Mouse (Mus musculus): Measurements from ENCODE around the gene Uck2. TPM values are rescaled to one million over a fixed set of nuclear protein-coding genes. Genes with fewer than 3 reads are reported as not detected.
A peak's percentile ranks its signal among the peaks of the same experiment; 100 is the strongest.

Gene Uck2
- polyA plus RNA-seq, 1 experiment from 2014 or later, result 46.6 TPM

DNA sequence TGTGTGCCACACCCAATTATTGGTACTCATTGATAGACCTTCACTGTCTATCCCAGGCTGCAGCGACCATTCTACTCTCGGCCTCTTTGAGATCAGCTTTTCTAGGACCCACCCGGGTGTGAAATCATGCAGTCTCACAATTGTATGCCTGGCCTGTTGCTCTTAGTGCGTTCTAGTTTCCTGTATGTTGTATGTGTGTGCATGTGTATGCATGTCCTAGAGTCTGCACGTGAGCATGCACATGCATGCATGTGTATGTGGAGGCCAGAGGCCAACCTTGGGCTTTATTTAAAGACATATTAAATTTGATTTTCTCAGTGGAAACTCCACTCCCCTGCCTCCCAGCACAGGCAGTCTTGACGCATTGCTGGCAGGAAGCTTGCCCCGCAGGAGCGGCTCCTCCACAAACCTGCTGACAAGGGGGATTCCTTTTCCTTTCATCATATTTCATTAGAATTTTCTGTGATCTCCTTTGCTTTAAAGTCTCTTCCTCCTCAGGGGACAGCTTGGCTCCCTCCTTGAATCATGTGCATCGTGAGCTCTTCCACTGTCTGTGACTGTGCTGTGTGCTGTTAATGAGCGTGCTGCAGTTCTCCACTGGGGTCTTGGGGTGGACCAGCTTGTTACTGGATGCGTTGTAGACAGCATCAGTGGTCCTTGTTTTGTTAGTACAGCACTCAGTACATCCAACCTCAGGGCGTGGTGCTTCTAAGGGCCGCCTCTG, 10.7 kb upstream of the Uck2 start:
- Histone ChIP-seq H3K4me2 (no peak overlapping the region), H3K9ac (replicated peaks) (no peak overlapping the region), H3K27me3 (replicated peaks) (no peaks in the 10 kb centered on the region), H3K9me3 (replicated peaks) (no peaks in the 10 kb centered on the region), H3K4me3 (replicated peaks) (no peak overlapping the region), H3K27ac (replicated peaks) (no peak overlapping the region), H3K4me1 (no peaks in the 10 kb centered on the region), H3K36me3 (no peaks in the 10 kb centered on the region)
- 61% methylated on average over 13 of the region's 13 CpGs for WGBS
- no peak for ATAC-seq (ENCODE audit: low FRiP score)

DNA sequence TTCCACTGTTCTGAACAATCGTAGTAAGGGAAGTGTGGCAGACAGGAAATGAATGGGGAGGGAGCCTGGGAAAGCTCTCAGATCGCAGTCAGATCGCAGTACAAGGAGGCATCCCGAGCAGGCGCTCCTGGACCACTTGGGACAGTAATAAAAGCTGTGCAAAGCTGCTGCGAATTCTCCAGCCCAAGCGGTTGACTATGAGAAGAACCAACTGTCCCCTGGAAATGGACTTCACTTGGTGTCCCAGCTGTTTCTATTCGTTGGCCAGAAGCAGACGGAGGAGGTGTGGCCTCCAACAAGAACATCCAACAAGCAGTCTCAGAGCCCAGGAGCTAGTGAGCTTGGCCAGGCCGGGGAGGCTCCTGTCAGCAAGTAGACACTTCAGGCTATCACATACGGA, 7.3 kb upstream of the Uck2 start:
- Histone ChIP-seq H3K4me3 (replicated peaks) (no peak overlapping the region), H3K27me3 (replicated peaks) (no peaks in the 10 kb centered on the region), H3K27ac (replicated peaks) (no peak overlapping the region), H3K4me2 (no peak overlapping the region), H3K9me3 (replicated peaks) (no peaks in the 10 kb centered on the region), H3K9ac (replicated peaks) (no peak overlapping the region), H3K4me1 (peaks cover 14% of the 10 kb centered on the region), H3K36me3 (no peaks in the 10 kb centered on the region)
- WGBS, result 49% methylated on average over 11 of the region's 11 CpGs
- ATAC-seq (ENCODE audit: low FRiP score), result no peak

DNA sequence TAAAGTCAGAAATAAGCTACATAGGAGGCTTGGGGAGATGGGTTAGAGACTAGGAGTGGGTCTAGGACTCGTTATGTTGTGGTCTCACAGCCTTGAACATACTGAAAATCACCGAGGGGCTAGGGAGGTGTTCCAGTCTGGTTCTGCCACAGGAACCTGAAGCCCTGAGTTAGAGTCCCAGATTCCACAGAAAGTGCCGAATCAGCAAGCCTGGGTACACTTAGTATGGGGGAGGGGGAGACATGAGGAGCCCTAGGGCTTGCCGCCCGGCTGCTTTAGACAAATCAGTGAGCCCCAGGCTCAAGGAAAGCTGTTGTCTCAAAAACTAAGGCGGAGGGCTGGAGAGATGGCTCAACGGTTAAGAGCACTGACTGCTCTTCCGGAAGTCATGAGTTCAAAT, 6.5 kb upstream of the Uck2 start:
- Histone ChIP-seq H3K4me2 (no peak overlapping the region), H3K9me3 (replicated peaks) (no peaks in the 10 kb centered on the region), H3K36me3 (no peaks in the 10 kb centered on the region), H3K9ac (replicated peaks) (no peak overlapping the region), H3K27ac (replicated peaks) (no peak overlapping the region), H3K4me3 (replicated peaks) (no peak overlapping the region), H3K4me1 (peaks cover 14% of the 10 kb centered on the region), H3K27me3 (replicated peaks) (no peaks in the 10 kb centered on the region)
- 82% methylated on average over 8 of the region's 8 CpGs for WGBS
- ATAC-seq (ENCODE audit: low FRiP score), result no peak

DNA sequence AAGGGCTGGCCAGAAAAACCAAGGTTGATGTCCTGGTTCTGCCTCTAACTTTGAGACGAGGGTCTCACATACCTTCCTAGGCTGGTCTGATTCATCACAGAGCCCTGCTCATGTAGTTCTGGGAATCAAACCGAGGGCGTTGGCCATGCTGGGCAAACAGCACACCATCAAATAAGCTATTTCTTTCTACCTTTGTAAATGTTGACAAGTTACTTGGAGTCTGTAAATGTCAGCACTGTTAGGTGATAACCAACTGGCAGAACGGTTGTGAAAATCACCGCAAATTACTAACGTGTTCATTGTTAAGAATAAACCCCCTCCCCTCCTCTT, 5.1 kb upstream of the Uck2 start:
- Histone ChIP-seq H3K27me3 (replicated peaks) (no peaks in the 10 kb centered on the region), H3K9me3 (replicated peaks) (no peaks in the 10 kb centered on the region), H3K4me3 (replicated peaks) (no peak overlapping the region), H3K27ac (replicated peaks) (no peak overlapping the region), H3K4me2 (no peak overlapping the region), H3K9ac (replicated peaks) (no peak overlapping the region), H3K4me1 (peaks cover 20% of the 10 kb centered on the region), H3K36me3 (no peaks in the 10 kb centered on the region)
- ATAC-seq (ENCODE audit: low FRiP score), result no peak
- 32% methylated on average over 6 of the region's 6 CpGs for WGBS

DNA sequence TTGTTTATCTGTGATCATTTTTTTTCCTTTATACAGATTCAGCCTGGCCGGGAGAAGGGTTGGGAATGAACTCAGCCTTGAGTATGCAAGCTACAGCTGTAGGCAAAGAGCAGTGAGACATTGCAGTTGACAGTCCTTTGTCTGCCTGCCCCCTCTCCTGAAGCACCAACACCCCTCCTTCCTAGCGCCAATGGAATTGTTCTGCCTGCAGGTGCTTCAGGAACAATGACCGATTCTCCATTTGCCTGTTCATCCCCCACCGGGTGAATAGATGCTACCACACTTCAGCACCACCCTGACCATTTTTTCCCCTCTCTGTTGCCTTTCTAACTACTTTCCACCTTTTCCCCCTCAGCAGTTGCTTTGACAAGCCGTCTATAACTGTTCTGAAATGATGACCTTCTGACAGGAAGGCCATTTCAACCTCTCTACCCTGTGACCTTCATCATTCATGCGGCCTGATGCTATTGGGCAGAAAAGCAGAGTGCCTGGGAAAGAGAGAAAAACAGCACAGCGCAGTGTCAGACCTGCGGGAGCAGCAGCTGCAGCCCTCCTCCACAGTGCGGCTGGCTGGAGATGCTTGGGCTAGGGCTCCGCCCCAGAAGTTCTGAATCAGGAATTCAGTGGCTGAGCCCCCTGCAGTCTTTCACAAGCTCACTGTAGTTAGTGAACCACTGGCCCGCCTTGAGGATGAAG, 4.6 kb upstream of the Uck2 start:
- no peaks in the 10 kb centered on the region for H3K27me3 ChIP-seq (replicated peaks)
- no peak for ATAC-seq (ENCODE audit: low FRiP score)
- no peaks in the 10 kb centered on the region for H3K36me3 ChIP-seq
- peaks cover 20% of the 10 kb centered on the region for H3K4me1 ChIP-seq
- H3K27ac ChIP-seq (replicated peaks), result 0 out of 2 replicates have a peak overlapping the region, but pooled peaks have one; percentile 24
- H3K9me3 ChIP-seq (replicated peaks), result no peaks in the 10 kb centered on the region
- no peak overlapping the region for H3K4me3 ChIP-seq (replicated peaks)
- no peak overlapping the region for H3K4me2 ChIP-seq
- H3K9ac ChIP-seq (replicated peaks), result no peak overlapping the region
- 4% methylated on average over 11 of the region's 11 CpGs for WGBS

DNA sequence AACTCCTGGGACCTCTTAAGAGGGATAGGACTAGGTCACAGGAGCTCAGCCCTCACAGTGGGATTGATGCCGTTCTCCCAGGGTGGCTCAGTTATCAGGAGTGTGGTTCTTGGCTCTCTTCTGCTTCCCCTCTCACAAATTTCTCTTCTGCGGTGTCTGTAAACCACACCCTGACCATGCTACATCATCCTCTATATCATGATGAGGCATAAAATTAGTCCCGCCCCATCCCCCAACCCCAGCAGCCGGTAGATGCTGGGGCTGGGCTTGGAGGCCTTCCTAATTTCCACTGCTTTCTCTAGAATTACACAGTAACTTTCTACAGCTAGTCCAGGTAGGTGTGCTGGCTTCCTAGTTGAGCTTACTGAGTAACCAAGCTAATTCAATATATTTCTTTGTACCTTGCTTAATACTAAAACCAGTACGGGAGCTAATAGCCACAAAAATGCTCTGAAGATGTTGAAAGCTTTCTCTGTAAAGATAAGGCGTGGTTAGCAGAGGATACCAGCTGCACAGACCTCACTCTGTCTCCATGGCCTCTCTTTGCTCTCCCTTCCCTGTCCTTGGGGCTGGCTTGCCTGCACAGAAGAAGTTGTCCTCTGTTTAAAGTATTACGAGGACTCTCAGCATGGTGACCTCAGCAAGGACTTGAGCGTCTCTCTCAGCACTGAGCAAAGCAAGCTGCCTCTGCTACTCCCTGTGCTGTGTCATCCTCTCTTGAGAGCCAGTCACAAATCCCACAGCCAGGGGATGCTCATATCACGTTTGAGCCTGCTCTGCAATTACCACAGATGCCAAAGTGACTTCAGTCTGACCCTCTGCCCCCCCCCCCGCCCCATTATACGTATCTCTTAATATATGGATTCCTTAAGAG, 3.8 kb upstream of the Uck2 start:
- H3K9ac ChIP-seq (replicated peaks), result no peak overlapping the region
- H3K27me3 ChIP-seq (replicated peaks), result no peaks in the 10 kb centered on the region
- H3K4me1 ChIP-seq, result peaks cover 20% of the 10 kb centered on the region
- H3K9me3 ChIP-seq (replicated peaks), result no peaks in the 10 kb centered on the region
- no peak overlapping the region for H3K27ac ChIP-seq (replicated peaks)
- no peak overlapping the region for H3K4me3 ChIP-seq (replicated peaks)
- whole genome bisulfite sequencing, result 44% methylated on average over 11 of the region's 11 CpGs
- no peak overlapping the region for H3K4me2 ChIP-seq
- no peak for ATAC-seq (ENCODE audit: low FRiP score)
- H3K36me3 ChIP-seq, result no peaks in the 10 kb centered on the region

DNA sequence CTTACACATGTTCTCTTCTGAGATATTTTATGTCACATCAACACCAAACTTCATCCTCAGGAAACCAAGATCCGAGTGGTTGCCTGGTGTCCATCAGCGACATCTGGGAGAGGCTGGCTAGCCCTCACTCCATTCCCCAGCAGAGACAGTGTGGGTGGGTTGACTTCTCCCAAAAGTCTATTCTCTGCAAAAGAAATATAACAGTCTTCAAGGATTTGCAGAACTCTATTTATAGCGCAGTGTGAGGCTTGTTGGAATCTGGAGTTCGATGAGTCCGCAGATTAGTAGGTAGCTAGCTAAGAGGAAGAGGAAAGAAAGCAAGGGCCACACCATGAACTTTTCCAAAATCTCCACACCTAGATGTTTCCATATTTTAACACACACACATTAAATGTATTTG, 2.0 kb upstream of the Uck2 start:
- Histone ChIP-seq H3K9me3 (replicated peaks) (no peaks in the 10 kb centered on the region), H3K4me1 (peaks cover 32% of the 10 kb centered on the region), H3K27ac (replicated peaks) (no peak overlapping the region), H3K9ac (replicated peaks) (no peak overlapping the region), H3K36me3 (no peaks in the 10 kb centered on the region), H3K4me3 (replicated peaks) (no peak overlapping the region), H3K4me2 (no peak overlapping the region), H3K27me3 (replicated peaks) (no peaks in the 10 kb centered on the region)
- whole genome bisulfite sequencing, result 91% methylated on average over 5 of the region's 5 CpGs
- no peak for ATAC-seq (ENCODE audit: low FRiP score)

DNA sequence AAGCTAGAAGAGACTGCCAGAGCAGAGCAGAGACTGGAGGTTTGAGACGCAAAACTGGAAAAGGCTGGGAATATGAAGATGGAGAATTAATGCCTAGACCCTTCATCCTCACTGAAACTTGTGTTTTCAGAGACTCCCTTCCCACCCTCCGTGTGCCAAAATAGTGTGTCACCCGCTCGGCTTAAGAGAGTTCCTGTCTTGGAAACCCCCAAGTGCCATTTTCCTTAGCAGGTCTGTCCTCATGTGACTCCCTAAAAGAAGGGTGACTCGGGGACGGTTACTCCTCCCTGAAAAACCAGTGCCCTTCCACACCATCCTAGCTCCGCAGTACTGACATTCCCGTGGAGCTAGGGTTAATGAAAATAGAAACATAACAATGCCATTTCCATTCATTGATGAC, 236 bp upstream of the Uck2 start:
- H3K27me3 ChIP-seq (replicated peaks), result no peaks in the 10 kb centered on the region
- H3K4me2 ChIP-seq, result peak overlapping the region; percentile 72
- H3K4me1 ChIP-seq, result peaks cover 35% of the 10 kb centered on the region
- WGBS, result 2% methylated on average over 8 of the region's 8 CpGs
- H3K9ac ChIP-seq (replicated peaks), result peak overlapping the region; percentile 85
- H3K4me3 ChIP-seq (replicated peaks), result peak overlapping the region; percentile 81
- ATAC-seq (ENCODE audit: low FRiP score), result peak; percentile 2; the same call in 1 of the 2 replicates
- no peaks in the 10 kb centered on the region for H3K36me3 ChIP-seq
- H3K27ac ChIP-seq (replicated peaks), result peak overlapping the region; percentile 96
- no peaks in the 10 kb centered on the region for H3K9me3 ChIP-seq (replicated peaks)

DNA sequence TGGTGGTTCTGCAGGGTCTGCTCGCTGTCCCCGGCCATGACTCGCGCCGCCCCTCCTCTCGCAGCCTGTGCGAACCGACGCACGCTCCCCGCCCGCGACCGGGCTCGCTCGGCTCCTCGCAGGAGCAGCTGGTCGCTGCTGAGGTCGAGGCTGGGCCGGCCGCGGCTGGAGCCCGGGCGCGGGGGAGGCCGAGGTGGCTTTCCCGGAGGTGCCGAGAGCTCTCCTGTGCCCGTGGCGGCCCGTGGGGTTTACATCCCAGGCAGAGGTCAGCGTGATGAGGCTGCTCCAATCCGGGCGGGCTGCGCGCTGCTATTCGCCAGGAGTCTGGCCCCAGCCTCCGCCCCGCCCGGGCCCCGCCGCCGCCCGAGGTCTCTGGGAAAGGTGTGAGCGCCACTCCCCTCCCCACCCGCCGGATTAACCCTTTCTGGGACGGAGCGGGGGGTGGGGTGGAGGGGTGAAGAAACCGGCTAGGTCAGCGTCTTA, 242 bp downstream of the Uck2 start:
- Histone ChIP-seq H3K27ac (replicated peaks) (peak overlapping the region; percentile 96), H3K4me1 (peaks cover 30% of the 10 kb centered on the region), H3K4me2 (peak overlapping the region; percentile 72), H3K4me3 (replicated peaks) (peak overlapping the region; percentile 81), H3K9ac (replicated peaks) (peak overlapping the region; percentile 85), H3K27me3 (replicated peaks) (no peaks in the 10 kb centered on the region), H3K9me3 (replicated peaks) (no peaks in the 10 kb centered on the region), H3K36me3 (0 out of 2 replicates have a peak, but pooled peaks cover 2% of the 10 kb centered on the region)
- ATAC-seq (ENCODE audit: low FRiP score), result peak; percentile 90
- WGBS, result under 1% methylated on average over 50 of the region's 51 CpGs

DNA sequence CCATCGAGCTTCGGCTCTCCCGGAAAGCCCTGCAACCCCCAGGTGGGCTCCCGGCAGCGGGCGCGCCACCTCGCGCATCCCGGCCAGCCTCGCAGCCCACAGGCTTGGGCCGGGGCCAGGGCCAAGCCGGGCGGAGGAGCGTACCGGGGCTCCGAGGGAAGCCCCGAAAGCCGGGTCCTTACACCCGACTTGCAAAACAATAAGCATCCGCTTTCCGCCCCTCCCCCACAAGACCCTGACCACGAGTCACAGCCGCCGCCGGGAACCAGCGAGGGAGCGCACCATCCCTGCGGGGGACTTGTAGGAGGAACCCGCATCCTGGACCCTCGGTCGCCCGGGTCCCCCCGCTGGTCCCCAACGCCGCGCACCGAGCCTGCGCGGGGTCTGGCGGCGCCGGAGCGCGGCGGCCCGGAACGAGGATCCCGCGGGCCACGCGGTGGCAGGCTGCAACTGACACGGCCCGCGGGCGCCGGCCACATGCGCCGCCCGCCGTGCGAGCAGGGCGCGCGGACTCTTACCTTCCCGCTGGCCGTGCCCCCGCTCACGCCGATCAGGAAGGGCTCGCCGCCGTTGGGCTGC, 773 bp downstream of the Uck2 start:
- WGBS, result under 1% methylated on average over 73 of the region's 73 CpGs
- Histone ChIP-seq H3K27me3 (replicated peaks) (no peaks in the 10 kb centered on the region), H3K4me2 (peak overlapping the region; percentile 72), H3K27ac (replicated peaks) (peak overlapping the region; percentile 96), H3K9ac (replicated peaks) (peak overlapping the region; percentile 85), H3K4me3 (replicated peaks) (peak overlapping the region; percentile 81), H3K36me3 (0 out of 2 replicates have a peak, but pooled peaks cover 2% of the 10 kb centered on the region), H3K4me1 (peaks cover 26% of the 10 kb centered on the region), H3K9me3 (replicated peaks) (no peaks in the 10 kb centered on the region)
- ATAC-seq (ENCODE audit: low FRiP score), result peak; percentile 80

Data from neural tube, embryonic 15.5 days (tissue).